Mouse (Mus musculus): ENCODE data around the gene Dcaf7.
"Not testable (repeated sequence)": the region's sequence is repeated elsewhere in the genome, so short reads cannot be mapped to it uniquely, and the experiment has no call there.

The Dcaf7 gene

DNA sequence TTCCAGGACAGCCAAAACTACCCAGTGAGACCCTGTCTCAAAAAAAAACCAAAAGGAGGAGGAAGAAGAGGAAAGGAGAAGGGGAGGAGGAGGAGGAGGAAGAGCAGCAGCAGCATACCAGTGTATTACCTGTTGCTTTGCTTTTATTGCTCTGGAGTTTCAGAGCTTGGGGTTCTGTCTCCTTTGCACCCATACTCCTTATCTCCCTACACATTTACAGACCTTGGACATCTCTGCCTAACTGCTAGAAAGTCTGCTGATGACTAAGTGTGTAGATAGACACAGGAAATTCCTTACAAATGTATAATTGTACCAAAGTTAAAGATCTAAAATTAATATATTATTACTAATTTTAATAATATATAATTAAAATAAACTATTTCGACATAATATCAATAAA lies 8.6 kb downstream of the Dcaf7 start:
- no peak for DNase-seq (ENCODE audit: low spot score)

GRCm38 (mm10) chr11:106045780-106046179 lies 9.1 kb downstream of the Dcaf7 start:
- no peak for DNase-seq (ENCODE audit: low spot score)

GRCm38 (mm10) chr11:106046584-106046983 lies 9.9 kb downstream of the Dcaf7 start:
- DNase-seq (ENCODE audit: low spot score): no peak

DNA sequence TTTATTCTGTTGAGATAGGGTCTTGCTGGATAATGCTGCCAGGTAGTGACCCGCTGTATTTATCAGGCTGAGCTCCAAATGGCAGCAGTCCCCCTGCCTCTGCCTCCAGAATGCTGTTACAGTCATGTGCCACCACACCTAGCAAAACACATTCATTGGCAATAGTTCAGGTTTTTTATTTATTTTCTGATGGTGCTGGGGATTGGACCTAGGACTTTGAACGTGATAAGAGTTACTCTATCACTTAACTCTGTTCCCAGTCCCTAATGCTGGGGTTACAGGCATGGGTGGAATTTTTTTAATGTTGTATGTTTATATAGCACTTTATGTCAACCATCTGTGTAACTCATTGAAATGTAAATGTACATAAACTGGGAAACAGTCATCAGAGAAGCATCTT lies 17.2 kb downstream of the Dcaf7 start:
- DNase-seq (ENCODE audit: low spot score): no peak

DNA sequence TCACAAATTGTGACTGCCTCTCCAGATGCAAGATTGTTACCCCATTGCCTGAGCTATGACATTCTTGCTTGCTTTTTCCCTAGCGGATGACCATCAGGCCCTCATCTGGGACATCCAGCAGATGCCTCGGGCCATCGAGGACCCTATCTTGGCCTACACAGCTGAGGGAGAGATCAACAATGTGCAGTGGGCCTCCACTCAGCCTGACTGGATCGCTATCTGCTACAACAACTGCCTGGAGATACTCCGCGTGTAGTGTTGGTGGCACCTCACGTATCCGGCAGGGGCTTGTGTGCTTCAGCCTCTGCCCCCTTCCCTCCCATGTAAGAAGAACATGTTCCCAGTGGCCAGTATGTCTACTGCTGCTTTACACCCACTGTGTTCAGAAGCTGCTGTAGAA lies 17.9 kb downstream of the Dcaf7 start:
- DNase-seq (ENCODE audit: low spot score): no peak

DNA sequence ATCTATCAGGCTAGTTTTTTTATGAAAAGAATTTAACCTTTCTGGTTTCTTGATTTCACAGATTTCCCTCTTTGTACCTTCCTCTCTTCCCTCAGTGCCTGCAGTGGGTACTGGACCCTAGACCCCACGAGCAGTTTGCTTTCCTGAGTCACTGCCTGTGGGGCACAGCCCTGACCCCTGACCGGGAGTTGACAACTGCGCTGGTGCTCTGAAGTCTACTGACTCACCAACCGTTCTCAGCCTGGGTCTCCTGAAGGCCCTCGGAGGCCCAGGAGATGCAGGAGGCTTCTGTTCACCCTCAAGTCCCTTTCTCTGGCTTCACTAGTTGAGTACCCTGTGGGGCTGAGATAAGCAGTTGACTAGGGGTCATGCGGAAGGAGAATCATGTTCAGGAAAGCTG lies 18.7 kb downstream of the Dcaf7 start:
- no peak for DNase-seq (ENCODE audit: low spot score)

DNA sequence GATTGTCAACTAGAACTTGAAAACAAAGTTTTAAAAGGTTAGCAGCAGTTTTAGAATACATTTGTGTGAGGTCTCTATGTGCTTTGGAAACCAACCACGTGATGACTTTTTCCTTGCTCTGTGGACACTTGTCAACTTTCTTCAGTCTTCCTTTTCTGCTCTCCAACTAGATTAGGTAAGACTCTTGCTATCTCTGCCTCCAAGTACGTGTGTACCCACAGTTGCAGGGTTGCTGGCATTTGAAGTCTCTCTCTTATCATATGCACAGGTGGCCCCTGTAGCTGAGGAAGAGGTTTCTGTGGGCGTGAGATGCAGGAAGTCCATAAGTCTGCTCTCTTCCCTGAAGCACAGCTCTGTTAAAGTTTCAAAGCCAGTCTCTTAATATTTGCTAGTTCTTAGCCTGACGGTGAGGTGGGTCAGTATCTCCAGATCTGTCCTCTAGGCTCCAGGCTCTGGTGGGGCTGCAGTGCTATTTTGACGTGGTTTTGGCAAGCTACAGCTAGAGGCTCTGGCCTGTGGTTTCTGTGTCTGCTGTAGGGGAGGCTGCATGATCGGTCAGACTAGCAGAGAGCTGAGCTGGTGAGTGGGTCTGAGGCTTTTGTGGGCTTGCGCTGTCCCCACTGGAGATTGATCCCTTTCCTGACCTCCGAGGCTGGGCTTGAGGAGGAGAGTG lies 20.3 kb downstream of the Dcaf7 start:
- DNase-seq (ENCODE audit: low spot score): no peak

GRCm38 (mm10) chr11:106058020-106058419 lies 21.3 kb downstream of the Dcaf7 start:
- DNase-seq (ENCODE audit: low spot score): no peak

- DNase-seq (ENCODE audit: low spot score): no peak
Observed at GRCm38 (mm10) chr11:106060549-106060948, 23.9 kb downstream of the Dcaf7 start.

DNA sequence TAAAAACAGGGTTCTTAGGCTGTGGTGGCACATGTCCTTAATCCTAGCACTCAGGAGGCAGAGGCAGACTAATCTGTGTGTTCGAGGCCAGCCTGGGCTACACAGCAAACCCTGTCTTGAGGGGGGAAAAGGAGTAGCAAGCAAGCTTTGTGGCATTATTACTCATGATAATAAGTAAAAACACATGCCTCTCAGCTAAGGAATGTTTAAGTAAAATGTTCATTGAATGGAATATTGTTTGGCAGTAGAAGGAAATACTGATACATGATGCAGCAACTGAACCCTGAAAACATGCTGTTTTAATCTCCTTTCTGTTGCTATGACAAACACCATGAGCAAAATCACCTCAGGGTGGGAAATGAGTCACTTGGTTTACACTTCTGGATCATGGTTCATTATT lies 24.6 kb downstream of the Dcaf7 start:
- no peak for DNase-seq (ENCODE audit: low spot score)

- DNase-seq (ENCODE audit: low spot score): no peak
Observed at GRCm38 (mm10) chr11:106063756-106064155, 27.1 kb downstream of the Dcaf7 start.

- no peak for DNase-seq (ENCODE audit: low spot score)
Observed at GRCm38 (mm10) chr11:106065073-106065922, 28.6 kb downstream of the Dcaf7 start.

DNA sequence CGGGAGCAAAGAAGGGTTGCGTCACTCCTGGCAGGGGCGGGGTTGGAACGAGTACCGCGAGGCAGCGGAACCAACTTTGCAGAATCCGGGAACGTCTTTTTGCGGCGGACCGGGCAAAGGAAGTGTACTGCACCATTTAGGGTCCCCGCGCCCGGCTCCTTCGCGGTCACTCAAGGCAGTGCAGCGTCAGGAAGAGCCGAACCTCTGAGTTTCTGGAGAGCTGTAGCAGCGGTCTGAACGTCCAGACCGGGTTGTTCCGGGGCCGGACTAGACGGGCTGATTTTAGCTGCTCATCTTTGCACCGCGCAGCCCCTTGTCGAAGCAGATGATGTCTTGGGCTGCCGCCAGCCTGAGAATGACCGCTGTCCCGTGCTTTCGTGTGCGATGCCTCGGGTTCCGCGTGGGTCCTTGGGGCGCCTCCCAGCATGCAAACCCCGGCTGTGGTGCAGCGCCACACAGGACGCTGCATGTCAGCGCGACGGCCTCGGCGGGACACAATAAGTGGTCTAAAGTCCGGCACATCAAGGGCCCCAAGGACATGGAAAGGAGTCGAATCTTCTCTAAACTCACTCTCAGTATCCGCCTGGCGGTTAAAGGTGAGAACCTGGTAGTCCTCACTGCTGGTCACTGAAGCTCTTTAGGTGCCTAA lies 29.4 kb downstream of the Dcaf7 start, which contains the start of gene Taco1:
TSS of gene Taco1 (plus strand) at position 139 of the 649 bp plus-strand sequence.
- DNase-seq (ENCODE audit: low spot score): peak; percentile 87

DNA sequence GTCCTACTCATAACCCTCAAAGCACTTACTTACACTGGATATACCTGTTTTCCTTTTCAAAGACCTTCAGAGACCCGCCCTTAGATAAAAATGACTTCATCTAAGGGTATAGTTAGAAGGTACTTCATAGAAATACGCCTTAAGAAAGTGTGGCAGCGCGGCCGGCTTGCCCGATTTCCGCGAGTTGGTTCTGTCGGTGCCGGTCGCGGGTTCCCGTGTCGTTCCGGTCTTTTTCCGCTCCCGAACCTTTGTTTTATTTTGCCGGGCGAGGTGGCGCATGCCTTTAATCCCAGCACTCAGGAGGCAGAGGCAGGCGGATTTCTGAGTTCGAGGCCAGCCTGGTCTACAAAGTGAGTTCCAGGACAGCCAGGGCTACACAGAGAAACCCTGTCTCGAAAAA lies 29.9 kb downstream of the Dcaf7 start:
- DNase-seq (ENCODE audit: low spot score): not testable (repeated sequence)

- no peak for DNase-seq (ENCODE audit: low spot score)
Observed at GRCm38 (mm10) chr11:106073774-106074173, 37.1 kb downstream of the Dcaf7 start.

- no peak for DNase-seq (ENCODE audit: low spot score)
Observed at GRCm38 (mm10) chr11:106076321-106076720, 39.6 kb downstream of the Dcaf7 start.

- DNase-seq (ENCODE audit: low spot score): peak; percentile 100
Observed at GRCm38 (mm10) chr11:106083708-106084701, 47.3 kb downstream of the Dcaf7 start, which contains the start of gene Map3k3. Gene Map3k3, plus strand, starts transcription at chr11:106084613.

- DNase-seq (ENCODE audit: low spot score): peak; percentile 30
Observed at GRCm38 (mm10) chr11:106084911-106085561, 48.4 kb downstream of the Dcaf7 start.

DNA sequence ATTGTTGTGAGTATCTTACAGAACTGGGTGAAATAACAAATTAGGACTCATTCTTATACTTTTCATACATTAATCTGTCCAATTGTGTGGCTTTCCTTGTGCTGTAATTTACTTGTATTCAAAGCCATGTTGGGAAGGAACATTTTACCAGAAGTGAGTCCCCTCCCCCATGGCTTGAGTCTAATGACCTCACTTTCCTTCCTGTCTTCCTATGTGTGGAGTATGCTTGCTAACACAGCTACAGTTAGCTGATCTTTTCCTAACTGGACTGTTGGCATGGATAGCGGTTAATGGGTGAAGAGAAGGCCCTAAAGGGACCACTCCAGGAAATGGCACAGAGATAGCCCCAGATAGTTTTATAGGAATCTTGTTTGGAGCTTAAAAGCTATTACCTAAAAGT lies 61.6 kb downstream of the Dcaf7 start:
- DNase-seq (ENCODE audit: low spot score): no peak

GRCm38 (mm10) chr11:106102866-106103265 lies 66.2 kb downstream of the Dcaf7 start:
- DNase-seq (ENCODE audit: low spot score): no peak

- DNase-seq (ENCODE audit: low spot score): no peak
Observed at GRCm38 (mm10) chr11:106106047-106106587, 69.4 kb downstream of the Dcaf7 start.
